Mouse (Mus musculus) CH12.LX (cell line): ENCODE measurements at regions not wholly inside any gene's neighbourhood (a gene's known extent, or its start where the extent isn't known, plus 50 kb on each side); places are given as distances from the start of the nearest gene placed in this dataset.
A peak's percentile ranks its signal among the peaks of the same experiment; 100 is the strongest.

Source experiments
- DNase-seq: peaks from one replicate; pipeline ENCODE4 v3.0.0-alpha.2; 2013; ENCODE audit errors: extremely low read depth
- H3K27ac ChIP-seq: 2 replicates; pipeline ENCODE4 v1.5.1; 2012; ENCODE audit warnings: low read depth, mild to moderate bottlenecking, control low read depth, moderate library complexity; ENCODE audit not compliant: insufficient read depth
- H3K27me3 ChIP-seq: replicated peaks from 2 replicates; pipeline ENCODE3; 2012; ENCODE audit warnings: inconsistent platforms
- H3K36me3 ChIP-seq, 2 experiments: replicated peaks in 1 of 2; 2 replicates each; pipeline versions ENCODE3 to v1.6.1; 2012; ENCODE audit warnings: inconsistent platforms in 1 of 2, low read length in 1 of 2, mild to moderate bottlenecking in 1 of 2, mixed read lengths in 1 of 2, moderate library complexity in 1 of 2; ENCODE audit not compliant: control insufficient read depth in 1 of 2, insufficient read depth in 1 of 2
- H3K4me1 ChIP-seq, 2 experiments: 2 replicates each; pipeline ENCODE4 v1.6.1; 2012; ENCODE audit warnings: inconsistent platforms in 1 of 2, moderate library complexity in 1 of 2; ENCODE audit not compliant: insufficient read depth in 2 of 2, control insufficient read depth in 1 of 2
- H3K4me2 ChIP-seq: 2 replicates; pipeline ENCODE4 v1.6.1; 2012; ENCODE audit warnings: low read depth, mild to moderate bottlenecking, control low read depth; ENCODE audit not compliant: poor library complexity, insufficient read depth, severe bottlenecking
- H3K4me3 ChIP-seq, 3 experiments: fragments of 150-350 bp in 1 of 3; sonication (generic) in 1 of 3; replicated peaks in 1 of 3; 2 replicates each; pipeline versions ENCODE3 to v1.5.1; 2011 to 2012; ENCODE audit warnings: low read depth in 2 of 3, low read length in 2 of 3, mild to moderate bottlenecking in 2 of 3, moderate library complexity in 2 of 3, control low read depth in 1 of 3, improper control_type of control experiment in 1 of 3, inconsistent platforms in 1 of 3, mixed read lengths in 1 of 3; ENCODE audit not compliant: poor library complexity in 1 of 3
- H3K79me2 ChIP-seq: replicated peaks from 2 replicates; pipeline ENCODE4 v1.6.1; 2012; ENCODE audit warnings: mild to moderate bottlenecking, moderate library complexity; ENCODE audit not compliant: control insufficient read depth, poor library complexity, insufficient read depth, severe bottlenecking; ENCODE audit errors: extremely low read depth
- H3K9ac ChIP-seq: 2 replicates; pipeline ENCODE4 v1.6.1; 2012; ENCODE audit warnings: low read depth, mild to moderate bottlenecking, control low read depth, moderate library complexity; ENCODE audit not compliant: insufficient read depth
- H3K9me3 ChIP-seq: replicated peaks from 2 replicates; pipeline ENCODE3; 2012; ENCODE audit warnings: low read length, inconsistent platforms, mixed read lengths
- BHLHE40 ChIP-seq: IDR thresholded peaks from 2 replicates; pipeline ENCODE4 v1.6.1; 2011; ENCODE audit warnings: mild to moderate bottlenecking, low read depth, low read length, improper control_type of control experiment
- CHD1 ChIP-seq: IDR thresholded peaks from 2 replicates; pipeline ENCODE4 v1.6.1; 2012; ENCODE audit warnings: low read depth, low read length, improper control_type of control experiment, inconsistent platforms
- CHD2 ChIP-seq: IDR thresholded peaks from 2 replicates; pipeline ENCODE4 v1.6.1; 2011; ENCODE audit warnings: low read length, improper control_type of control experiment
- CTCF ChIP-seq, 2 experiments: IDR thresholded peaks in 1 of 2; conservative IDR thresholded peaks in 1 of 2; 2 replicates each; pipeline ENCODE4 v1.5.1; 2011 to 2012; ENCODE audit warnings: low read depth in 2 of 2, low read length in 2 of 2, improper control_type of control experiment in 1 of 2, inconsistent platforms in 1 of 2, mild to moderate bottlenecking in 1 of 2, moderate library complexity in 1 of 2
- E2F4 ChIP-seq: IDR thresholded peaks from 2 replicates; pipeline ENCODE4 v1.6.1; 2011; ENCODE audit warnings: low read depth, low read length, improper control_type of control experiment; ENCODE audit not compliant: insufficient replicate concordance
- ELF1 ChIP-seq: IDR thresholded peaks from 2 replicates; pipeline ENCODE4 v1.6.1; 2014; ENCODE audit warnings: low read depth, mild to moderate bottlenecking, inconsistent platforms, low read length, improper control_type of control experiment
- EP300 ChIP-seq: IDR thresholded peaks from 2 replicates; pipeline ENCODE4 v1.6.1; 2011; ENCODE audit warnings: low read length, improper control_type of control experiment
- ETS1 ChIP-seq: conservative IDR thresholded peaks from 2 replicates; pipeline ENCODE4 v1.6.1; 2012; ENCODE audit warnings: low read depth, mild to moderate bottlenecking, inconsistent platforms, low read length, improper control_type of control experiment, moderate library complexity
- GABPA ChIP-seq: IDR thresholded peaks from 2 replicates; pipeline ENCODE4 v1.6.1; 2012; ENCODE audit warnings: low read depth, low read length, improper control_type of control experiment, inconsistent platforms; ENCODE audit not compliant: insufficient replicate concordance
- HCFC1 ChIP-seq: IDR thresholded peaks from 2 replicates; pipeline ENCODE4 v1.6.1; 2012; ENCODE audit warnings: low read depth, mild to moderate bottlenecking, inconsistent platforms, low read length, improper control_type of control experiment
- IRF4 ChIP-seq: IDR thresholded peaks from 2 replicates; pipeline ENCODE4 v1.6.1; 2014; ENCODE audit warnings: low read depth, mild to moderate bottlenecking, inconsistent platforms, low read length, improper control_type of control experiment
- JUN ChIP-seq: IDR thresholded peaks from 2 replicates; pipeline ENCODE4 v1.6.1; 2011; ENCODE audit warnings: low read depth, mild to moderate bottlenecking, low read length, improper control_type of control experiment, moderate library complexity; ENCODE audit not compliant: insufficient read depth
- JUND ChIP-seq: conservative IDR thresholded peaks from 2 replicates; pipeline ENCODE4 v1.6.1; 2011; ENCODE audit warnings: low read depth, low read length, improper control_type of control experiment
- KAT2A ChIP-seq: IDR thresholded peaks from 2 replicates; pipeline ENCODE4 v1.6.1; 2012; ENCODE audit warnings: low read length, improper control_type of control experiment, inconsistent platforms; ENCODE audit not compliant: insufficient replicate concordance
- MAFK ChIP-seq: IDR thresholded peaks from 2 replicates; pipeline ENCODE4 v1.6.1; 2011; ENCODE audit warnings: low read length, improper control_type of control experiment; ENCODE audit not compliant: insufficient replicate concordance
- MAX ChIP-seq: IDR thresholded peaks from 2 replicates; pipeline ENCODE4 v1.6.1; 2011; ENCODE audit warnings: low read length, improper control_type of control experiment
- MAZ ChIP-seq: IDR thresholded peaks from 2 replicates; pipeline ENCODE4 v1.6.1; 2012; ENCODE audit warnings: low read depth, mild to moderate bottlenecking, inconsistent platforms, low read length, improper control_type of control experiment, moderate library complexity
- MEF2A ChIP-seq: IDR thresholded peaks from 2 replicates; pipeline ENCODE4 v1.6.1; 2014; ENCODE audit warnings: low read depth, mild to moderate bottlenecking, inconsistent platforms, low read length, improper control_type of control experiment, borderline replicate concordance
- MXI1 ChIP-seq: IDR thresholded peaks from 2 replicates; pipeline ENCODE4 v1.6.1; 2011; ENCODE audit warnings: mild to moderate bottlenecking, low read depth, low read length, improper control_type of control experiment
- MYC ChIP-seq: IDR thresholded peaks from 2 replicates; pipeline ENCODE4 v1.6.1; 2011; ENCODE audit warnings: low read depth, mild to moderate bottlenecking, improper control_type of control experiment, low read length
- NELFE ChIP-seq: IDR thresholded peaks from 2 replicates; pipeline ENCODE4 v1.6.1; 2011; ENCODE audit warnings: low read depth, low read length, improper control_type of control experiment
- NRF1 ChIP-seq: IDR thresholded peaks from 2 replicates; pipeline ENCODE4 v1.6.1; 2014; ENCODE audit warnings: low read depth, mild to moderate bottlenecking, inconsistent platforms, low read length, improper control_type of control experiment, moderate library complexity
- PAX5 ChIP-seq: IDR thresholded peaks from 2 replicates; pipeline ENCODE4 v1.6.1; 2012; ENCODE audit warnings: low read length, inconsistent platforms, mixed read lengths
- POLR2A ChIP-seq: IDR thresholded peaks from 2 replicates; pipeline ENCODE4 v1.6.1; 2011; ENCODE audit warnings: low read depth, mild to moderate bottlenecking, improper control_type of control experiment, low read length
- POLR2AphosphoS2 ChIP-seq: IDR thresholded peaks from 2 replicates; pipeline ENCODE4 v1.6.1; 2011; ENCODE audit warnings: low read depth, low read length, improper control_type of control experiment
- RAD21 ChIP-seq: IDR thresholded peaks from 2 replicates; pipeline ENCODE4 v1.6.1; 2011; ENCODE audit warnings: low read depth, mild to moderate bottlenecking, low read length, improper control_type of control experiment, moderate library complexity
- RCOR1 ChIP-seq: conservative IDR thresholded peaks from 2 replicates; pipeline ENCODE4 v1.6.1; 2012; ENCODE audit warnings: low read depth, mild to moderate bottlenecking, inconsistent platforms, low read length, improper control_type of control experiment
- SIN3A ChIP-seq: IDR thresholded peaks from 2 replicates; pipeline ENCODE4 v1.6.1; 2012; ENCODE audit warnings: low read length, improper control_type of control experiment, inconsistent platforms
- SMC3 ChIP-seq: IDR thresholded peaks from 2 replicates; pipeline ENCODE4 v1.6.1; 2011; ENCODE audit warnings: low read depth, low read length, improper control_type of control experiment
- TBP ChIP-seq: conservative IDR thresholded peaks from 2 replicates; pipeline ENCODE4 v1.6.1; 2011; ENCODE audit warnings: low read depth, low read length, improper control_type of control experiment
- TCF12 ChIP-seq: IDR thresholded peaks from 2 replicates; pipeline ENCODE4 v1.6.1; 2014; ENCODE audit warnings: low read depth, mild to moderate bottlenecking, inconsistent platforms, low read length, improper control_type of control experiment
- UBTF ChIP-seq: IDR thresholded peaks from 2 replicates; pipeline ENCODE4 v1.6.1; 2012; ENCODE audit warnings: low read depth, mild to moderate bottlenecking, inconsistent platforms, low read length, improper control_type of control experiment, moderate library complexity
- USF1 ChIP-seq: IDR thresholded peaks from 2 replicates; pipeline ENCODE4 v1.6.1; 2014; ENCODE audit warnings: low read depth, mild to moderate bottlenecking, inconsistent platforms, low read length, improper control_type of control experiment
- USF2 ChIP-seq: conservative IDR thresholded peaks from 2 replicates; pipeline ENCODE4 v1.6.1; 2011; ENCODE audit warnings: low read depth, low read length, improper control_type of control experiment
- ZC3H11A ChIP-seq: IDR thresholded peaks from 2 replicates; pipeline ENCODE4 v1.6.1; 2012; ENCODE audit warnings: low read depth, mild to moderate bottlenecking, inconsistent platforms, low read length, improper control_type of control experiment
- ZKSCAN1 ChIP-seq: IDR thresholded peaks from 2 replicates; pipeline ENCODE4 v1.6.1; 2012; ENCODE audit warnings: low read depth, inconsistent platforms, low read length, improper control_type of control experiment, borderline replicate concordance
- ZMIZ1 ChIP-seq: IDR thresholded peaks from 2 replicates; pipeline ENCODE4 v1.6.1; 2012; ENCODE audit warnings: low read depth, mild to moderate bottlenecking, inconsistent platforms, low read length, improper control_type of control experiment
- ZNF384 ChIP-seq: IDR thresholded peaks from 2 replicates; pipeline ENCODE4 v1.6.1; 2012; ENCODE audit warnings: low read depth, low read length, improper control_type of control experiment, inconsistent platforms
- dilution Hi-C: fragments of 300-500 bp; cut with MboI; formaldehyde crosslinking; loops from 2 replicates; pipeline ENCODE4 v1.14.3; 2020; ENCODE audit warnings: low sequenced_read_pairs; ENCODE audit not compliant: extremely low pct_unique_long_range_greater_than_20kb, extremely low pct_ligation_motif_present
- in situ Hi-C: fragments of 300-500 bp; cut with MboI; formaldehyde crosslinking; loops from 3 replicates; pipeline ENCODE4 v1.14.3; 2019; ENCODE audit warnings: low sequenced_read_pairs, low pct_ligation_motif_present, low pct_unique_long_range_greater_than_20kb, mixed read lengths

GRCm38 (mm10) chr10:66857330-66857729 is 238.6 kb upstream of the Jmjd1c start:
- Histone ChIP-seq H3K9me3 (peaks cover 11% of the 10 kb centered on the region), H3K79me2 (no peaks in the 10 kb centered on the region), H3K4me1 (peaks cover 4 to 40% of the 10 kb centered on the region in 2 experiments; a peak in 3 of 4 replicates), H3K4me3 (no peak overlapping the region), H3K27me3 (no peaks in the 10 kb centered on the region), H3K36me3 (no peaks in the 10 kb centered on the region), H3K4me2 (no peak overlapping the region), H3K27ac (peak overlapping the region; percentile 32), H3K9ac (no peak overlapping the region)
- peak; percentile 87 for DNase-seq
- dilution Hi-C loops (no loop called here), in situ Hi-C loops (no loop called here)
- TF ChIP-seq GABPA, result no peak
- peak; percentile 78 for TF ChIP-seq ETS1
- no peak for TF ChIP-seq NELFE
- TF ChIP-seq EP300, result peak; percentile 97
- no peak for TF ChIP-seq USF2
- TF ChIP-seq ZC3H11A, result no peak
- no peak for TF ChIP-seq ELF1
- no peak for TF ChIP-seq POLR2A
- TF ChIP-seq ZKSCAN1, result no peak
- TF ChIP-seq RCOR1, result peak; percentile 84
- TF ChIP-seq TCF12, result peak; percentile 87
- TF ChIP-seq MYC, result no peak; the same call in 1 of the 2 replicates
- 0 out of 2 replicates have a peak, but pooled peaks have one; percentile 32 for TF ChIP-seq MAFK
- peak; percentile 74 for TF ChIP-seq JUN
- TF ChIP-seq SIN3A, result 0 out of 2 replicates have a peak, but pooled peaks have one; percentile 49
- TF ChIP-seq RAD21, result no peak; the same call in 1 of the 2 replicates
- TF ChIP-seq MAZ, result peak; percentile 76; the same call in 1 of the 2 replicates
- TF ChIP-seq E2F4, result no peak
- TF ChIP-seq UBTF, result no peak
- no peak for TF ChIP-seq CTCF (conservative IDR thresholded peaks at IDR 0.05 in 1 of 2, IDR thresholded peaks at IDR 0.05 in 1 of 2; ENCODE audit: low read depth in 2 of 2, low read length in 2 of 2)
- TF ChIP-seq ZNF384, result no peak
- no peak for TF ChIP-seq TBP
- no peak for TF ChIP-seq NRF1
- no peak for TF ChIP-seq KAT2A
- TF ChIP-seq BHLHE40, result peak; percentile 93
- no peak for TF ChIP-seq USF1
- no peak for TF ChIP-seq POLR2AphosphoS2
- TF ChIP-seq CHD1, result no peak
- TF ChIP-seq HCFC1, result no peak
- peak; percentile 87; the same call in 1 of the 2 replicates for TF ChIP-seq MEF2A
- TF ChIP-seq MAX, result peak; percentile 74; the same call in 1 of the 2 replicates
- TF ChIP-seq PAX5, result no peak
- 0 out of 2 replicates have a peak, but pooled peaks have one; percentile 49 for TF ChIP-seq JUND
- TF ChIP-seq SMC3, result no peak
- no peak for TF ChIP-seq ZMIZ1
- TF ChIP-seq MXI1, result no peak
- TF ChIP-seq IRF4, result peak; percentile 95
- TF ChIP-seq CHD2, result peak; percentile 88
